In the genomic region with DNA sequence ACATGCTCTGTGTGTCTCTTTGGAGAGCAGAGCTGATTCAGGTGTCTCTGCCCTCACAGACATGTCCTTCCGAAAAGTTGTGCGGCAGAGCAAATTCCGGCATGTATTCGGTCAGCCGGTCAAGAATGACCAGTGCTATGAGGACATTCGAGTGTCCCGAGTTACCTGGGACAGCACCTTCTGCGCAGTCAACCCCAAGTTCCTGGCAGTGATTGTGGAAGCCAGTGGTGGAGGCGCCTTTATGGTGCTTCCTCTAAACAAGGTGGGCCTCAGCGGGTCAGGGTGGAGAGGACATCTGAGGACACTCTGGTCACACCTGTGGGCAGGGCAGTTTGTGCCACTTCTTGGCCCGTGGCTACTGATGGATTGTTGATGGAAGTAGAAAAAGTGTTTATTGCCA, we compare ENCODE assay signal across 8 mouse cellular contexts. TPM values are rescaled to one million over a fixed set of nuclear protein-coding genes. Genes with fewer than 3 reads are reported as not detected.
DNase-seq lines count a peak whose midpoint lies in the region; ATAC-seq and TF ChIP-seq lines count a peak whose summit lies in the region.

No protein-coding gene starts in this region.

- peak overlapping the region; percentile 90 for H3K9ac ChIP-seq in limb, embryonic 15.5 days
- peak overlapping the region; percentile 95 for H3K9ac ChIP-seq in stomach, postnatal 0 days (ENCODE audit: low read length)

- DNase-seq in thymus, postnatal 14 days, result peak; percentile 19
- DNase-seq in thymus, postnatal 0 days (ENCODE audit: low spot score), result no peak
- peak; percentile 39 for DNase-seq in stomach, postnatal 0 days (ENCODE audit: low spot score)
- no peak for DNase-seq in spleen, postnatal 14 days (ENCODE audit: low spot score in 2 of 2)
- DNase-seq in frontal cortex, postnatal 36 days (ENCODE audit: low spot score in 2 of 2), result no peak

- H3K27ac ChIP-seq in limb, embryonic 15.5 days, result peak overlapping the region; percentile 81
- peak overlapping the region; percentile 89; the same call in 1 of the 2 replicates for H3K27ac ChIP-seq in stomach, postnatal 0 days (replicated peaks)

- peak overlapping the region; percentile 81 for H3K4me2 ChIP-seq in limb, embryonic 15.5 days
- H3K4me2 ChIP-seq in stomach, postnatal 0 days (replicated peaks; ENCODE audit: low read depth), result peak overlapping the region; percentile 69

- no peak for ATAC-seq in erythroblast, adult 5-6 weeks (replicated peaks; ENCODE audit: low FRiP score, poor library complexity, severe bottlenecking)
- ATAC-seq in limb, embryonic 15.5 days (ENCODE audit: insufficient number of reproducible peaks, low FRiP score, low TSS enrichment, low read depth), result no peak
- ATAC-seq in stomach, postnatal 0 days (ENCODE audit: low FRiP score, low TSS enrichment), result peak; percentile 6; the same call in 1 of the 2 replicates

- H3K27me3 ChIP-seq in erythroblast, embryonic 14.5 days (ENCODE audit: control insufficient read depth), result no peaks in the 10 kb centered on the region
- no peaks in the 10 kb centered on the region for H3K27me3 ChIP-seq in limb, embryonic 15.5 days
- no peaks in the 10 kb centered on the region for H3K27me3 ChIP-seq in stomach, postnatal 0 days (ENCODE audit: control insufficient read depth, insufficient read depth, low read length)

- WGBS in limb, embryonic 15.5 days, result 85% methylated on average over 11 of the region's 11 CpGs
- WGBS in stomach, postnatal 0 days, result 75% methylated on average over 11 of the region's 11 CpGs

- peaks cover 44% of the 10 kb centered on the region for H3K4me1 ChIP-seq in erythroblast, embryonic 14.5 days (ENCODE audit: control insufficient read depth)
- H3K4me1 ChIP-seq in limb, embryonic 15.5 days, result peaks cover 22% of the 10 kb centered on the region
- H3K4me1 ChIP-seq in stomach, postnatal 0 days (replicated peaks; ENCODE audit: control insufficient read depth, insufficient read depth), result no peaks in the 10 kb centered on the region

- TF ChIP-seq CTCF in stomach, postnatal 0 days (IDR thresholded peaks at IDR 0.05; ENCODE audit: low read depth), result no peak

- TF ChIP-seq EP300 in stomach, postnatal 0 days (optimal IDR thresholded peaks at IDR 0.05), result no peak

- H3K36me3 ChIP-seq in erythroblast, embryonic 14.5 days (ENCODE audit: control insufficient read depth), result peaks cover 39% of the 10 kb centered on the region
- H3K36me3 ChIP-seq in limb, embryonic 15.5 days, result peaks cover 39% of the 10 kb centered on the region
- peaks cover 11% of the 10 kb centered on the region; the same call in 1 of the 2 replicates for H3K36me3 ChIP-seq in stomach, postnatal 0 days (ENCODE audit: control insufficient read depth, insufficient read depth, low read length)

- H3K4me3 ChIP-seq in erythroblast, embryonic 14.5 days (replicated peaks), result peak overlapping the region; percentile 79
- H3K4me3 ChIP-seq in limb, embryonic 15.5 days, result peak overlapping the region; percentile 92
- peak overlapping the region; percentile 91 for H3K4me3 ChIP-seq in stomach, postnatal 0 days (ENCODE audit: low read depth, low read length)

- H3K9me3 ChIP-seq in erythroblast, embryonic 14.5 days (ENCODE audit: control insufficient read depth, low read length), result peaks cover 6% of the 10 kb centered on the region
- H3K9me3 ChIP-seq in limb, embryonic 15.5 days, result no peaks in the 10 kb centered on the region
- no peaks in the 10 kb centered on the region for H3K9me3 ChIP-seq in stomach, postnatal 0 days (ENCODE audit: control insufficient read depth, low read length)

RNA-seq across cellular contexts. Expression of a gene that starts 0.9 kb away (rescaled TPM):
- 6.2 and 7.5 TPM in 2 replicates for polyA plus RNA-seq in erythroblast, embryonic 14.5 days (2012)
- total RNA-seq in erythroblast, adult 5-6 weeks (2015; ENCODE audit: low replicate concordance), result 55.8 and 69.6 TPM in 2 replicates
- total RNA-seq in erythroblast, adult 5-6 weeks (2017; ENCODE audit: low replicate concordance), result 19.1 and 22.6 TPM in 2 replicates
- 184 and 207 TPM in 2 replicates for polyA plus RNA-seq in thymus, postnatal 0 days (2015; fragmentation: Nextera tagmentation; extraction: Ambion mirVana)
- 169 and 170 TPM in 2 replicates for polyA plus RNA-seq in limb, embryonic 15.5 days (2015; fragmentation: Nextera tagmentation; extraction: Ambion mirVana)
- polyA plus RNA-seq in stomach, postnatal 0 days (2015; fragmentation: Nextera tagmentation; extraction: Ambion mirVana), result 127 and 133 TPM in 2 replicates

RNA-seq across cellular contexts. Expression of a gene that starts 4.1 kb away (rescaled TPM):
- 5.6 and 7.7 TPM in 2 replicates for polyA plus RNA-seq in erythroblast, embryonic 14.5 days (2012)
- total RNA-seq in erythroblast, adult 5-6 weeks (2015; ENCODE audit: low replicate concordance), result 22.9 and 36.6 TPM in 2 replicates
- total RNA-seq in erythroblast, adult 5-6 weeks (2017; ENCODE audit: low replicate concordance), result 7.7 and 8.3 TPM in 2 replicates
- 929 and 954 TPM in 2 replicates for polyA plus RNA-seq in thymus, postnatal 0 days (2015; fragmentation: Nextera tagmentation; extraction: Ambion mirVana)
- polyA plus RNA-seq in limb, embryonic 15.5 days (2015; fragmentation: Nextera tagmentation; extraction: Ambion mirVana), result 7.4 and 9.5 TPM in 2 replicates
- 1.1 and 1.3 TPM in 2 replicates for polyA plus RNA-seq in stomach, postnatal 0 days (2015; fragmentation: Nextera tagmentation; extraction: Ambion mirVana)

RNA-seq across cellular contexts. Expression of a gene that starts 5.5 kb away (rescaled TPM):
- 0.05 TPM in 2 replicates for polyA plus RNA-seq in erythroblast, embryonic 14.5 days (2012)
- total RNA-seq in erythroblast, adult 5-6 weeks (2015; ENCODE audit: low replicate concordance), result not detected in 2 replicates
- 0.43 TPM in 1 of 2 replicates, not detected in the other for total RNA-seq in erythroblast, adult 5-6 weeks (2017; ENCODE audit: low replicate concordance)
- polyA plus RNA-seq in thymus, postnatal 0 days (2015; fragmentation: Nextera tagmentation; extraction: Ambion mirVana), result 0.48 and 0.58 TPM in 2 replicates
- 0.05 and 0.06 TPM in 2 replicates for polyA plus RNA-seq in limb, embryonic 15.5 days (2015; fragmentation: Nextera tagmentation; extraction: Ambion mirVana)
- polyA plus RNA-seq in stomach, postnatal 0 days (2015; fragmentation: Nextera tagmentation; extraction: Ambion mirVana), result 0.05 TPM in 1 of 2 replicates, not detected in the other

RNA-seq across cellular contexts. Expression of a gene that starts 9.7 kb away (rescaled TPM):
- polyA plus RNA-seq in erythroblast, embryonic 14.5 days (2012), result 0.01 TPM in 1 of 2 replicates, not detected in the other
- not detected in 2 replicates for total RNA-seq in erythroblast, adult 5-6 weeks (2015; ENCODE audit: low replicate concordance)
- total RNA-seq in erythroblast, adult 5-6 weeks (2017; ENCODE audit: low replicate concordance), result not detected in 2 replicates
- 0.03 TPM in 1 of 2 replicates, not detected in the other for polyA plus RNA-seq in thymus, postnatal 0 days (2015; fragmentation: Nextera tagmentation; extraction: Ambion mirVana)
- not detected in 2 replicates for polyA plus RNA-seq in limb, embryonic 15.5 days (2015; fragmentation: Nextera tagmentation; extraction: Ambion mirVana)
- polyA plus RNA-seq in stomach, postnatal 0 days (2015; fragmentation: Nextera tagmentation; extraction: Ambion mirVana), result 0.02 TPM in 1 of 2 replicates, not detected in the other

RNA-seq across cellular contexts. Expression of a gene that starts 13.9 kb away (rescaled TPM):
- 24.5 and 32.5 TPM in 2 replicates for polyA plus RNA-seq in erythroblast, embryonic 14.5 days (2012)
- total RNA-seq in erythroblast, adult 5-6 weeks (2015; ENCODE audit: low replicate concordance), result 7.1 and 25.3 TPM in 2 replicates
- total RNA-seq in erythroblast, adult 5-6 weeks (2017; ENCODE audit: low replicate concordance), result 23.9 and 27.2 TPM in 2 replicates
- polyA plus RNA-seq in thymus, postnatal 0 days (2015; fragmentation: Nextera tagmentation; extraction: Ambion mirVana), result 36.4 and 41.8 TPM in 2 replicates
- polyA plus RNA-seq in limb, embryonic 15.5 days (2015; fragmentation: Nextera tagmentation; extraction: Ambion mirVana), result 68.8 and 79.3 TPM in 2 replicates
- polyA plus RNA-seq in stomach, postnatal 0 days (2015; fragmentation: Nextera tagmentation; extraction: Ambion mirVana), result 41.1 and 49.3 TPM in 2 replicates

Comparison
In these comparisons a context has a peak if more than half of its experiments do, and no peak if none do; other contexts are left out.
1. DNase-seq: peak in thymus, postnatal 14 days (single experiment) and stomach, postnatal 0 days (single experiment); none in thymus, postnatal 0 days (single experiment), spleen, postnatal 14 days (0 of 2) and frontal cortex, postnatal 36 days (0 of 2).
2. RNA of a gene that starts 0.9 kb away (polyA plus RNA-seq): 184 to 207 TPM in thymus, postnatal 0 days, 169 to 170 TPM in limb, embryonic 15.5 days and 127 to 133 TPM in stomach, postnatal 0 days; 6.2 to 7.5 TPM in erythroblast, embryonic 14.5 days; every median in the first group is over 10 times any median in the second.
3. RNA of a gene that starts 4.1 kb away (polyA plus RNA-seq): 929 to 954 TPM in thymus, postnatal 0 days; 7.4 to 9.5 TPM in limb, embryonic 15.5 days, 5.6 to 7.7 TPM in erythroblast, embryonic 14.5 days and 1.1 to 1.3 TPM in stomach, postnatal 0 days; every median in the first group is over 10 times any median in the second.
4. Peak in every context shown above with its lines, with median percentiles within 50 percentile points of each other: H3K4me3 ChIP-seq.